Comparison of ENCODE assay signal across 25 mouse cellular contexts in the genomic region with DNA sequence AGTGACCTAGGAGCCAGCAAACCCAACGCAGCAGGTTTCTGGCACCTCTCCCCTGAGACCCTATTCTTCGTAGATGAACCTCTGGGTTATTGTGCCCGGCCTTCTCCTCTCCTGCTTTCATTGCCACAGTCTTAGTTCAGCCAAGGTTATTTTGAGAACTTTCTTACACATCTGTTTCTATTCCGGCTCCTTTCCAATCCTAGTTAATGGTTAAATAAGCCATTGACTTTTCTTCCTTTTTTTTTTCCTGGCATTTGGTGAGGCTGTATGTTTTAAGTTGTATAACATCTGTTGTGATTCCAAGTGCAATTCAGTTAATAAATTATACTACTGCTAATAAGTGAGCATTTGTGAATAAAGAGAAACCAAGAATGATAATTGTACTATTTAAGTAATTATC. TPM values are rescaled to one million over a fixed set of nuclear protein-coding genes. Genes with fewer than 3 reads are reported as not detected.
"Had no signal": no experiment of that assay in that cellular context is flagged by ENCODE, and none has a peak within 500 bp of the region (broad histone marks: within the 10 kb centered on the region; RNA-seq: fewer than 3 reads in every experiment).

No protein-coding gene starts in this region.

- H3K4me2 ChIP-seq: limb, embryonic 12.5 days; lung, embryonic 14.5 days; midbrain, embryonic 12.5 days; midbrain, embryonic 15.5 days; neural tube, embryonic 12.5 days; neural tube, embryonic 15.5 days had no signal

- H3K36me3 ChIP-seq: limb, embryonic 12.5 days; midbrain, embryonic 12.5 days; midbrain, embryonic 15.5 days; neural tube, embryonic 12.5 days; neural tube, embryonic 15.5 days had no signal

- DNase-seq: layer of hippocampus, postnatal 36 days; liver; liver, postnatal 0 days; lung, embryonic 14.5 days; right cerebral cortex, adult 18-20 months; right cerebral cortex, postnatal 14 days; right cerebral cortex, postnatal 4 days; thymus, adult 2 months; thymus, postnatal 14 days; thymus, postnatal 4 days had no signal

- H3K27me3 ChIP-seq: limb, embryonic 12.5 days; midbrain, embryonic 12.5 days; midbrain, embryonic 15.5 days; neural tube, embryonic 12.5 days; neural tube, embryonic 15.5 days had no signal

- H3K27ac ChIP-seq: layer of hippocampus, adult 2 months; left cerebral cortex, adult 2 months; limb, embryonic 12.5 days; liver, embryonic 14.5 days; macrophage; midbrain, embryonic 12.5 days; midbrain, embryonic 15.5 days; neural tube, embryonic 12.5 days; neural tube, embryonic 15.5 days; stomach, postnatal 0 days had no signal

- H3K9me3 ChIP-seq: limb, embryonic 12.5 days; midbrain, embryonic 12.5 days; midbrain, embryonic 15.5 days; neural tube, embryonic 12.5 days; neural tube, embryonic 15.5 days had no signal

- ATAC-seq: intestine, postnatal 0 days; liver, postnatal 0 days; lung, postnatal 0 days; midbrain, embryonic 15.5 days had no signal

- H3K4me3 ChIP-seq: layer of hippocampus, adult 2 months; left cerebral cortex, adult 2 months; limb, embryonic 12.5 days; midbrain, embryonic 12.5 days; midbrain, embryonic 15.5 days; neural tube, embryonic 12.5 days; neural tube, embryonic 15.5 days had no signal

- H3K4me1 ChIP-seq: limb, embryonic 12.5 days; midbrain, embryonic 12.5 days; midbrain, embryonic 15.5 days; neural tube, embryonic 12.5 days; neural tube, embryonic 15.5 days had no signal

- H3K9ac ChIP-seq: limb, embryonic 12.5 days; liver, embryonic 14.5 days; liver, postnatal 0 days; lung, embryonic 14.5 days; midbrain, embryonic 12.5 days; midbrain, embryonic 15.5 days; neural tube, embryonic 12.5 days; neural tube, embryonic 15.5 days had no signal

RNA-seq across cellular contexts. Expression of a gene that starts 49.6 kb away (rescaled TPM):
- polyA plus RNA-seq: intestine, embryonic 14.5 days; intestine, postnatal 0 days; large intestine, adult 2 months; limb, embryonic 12.5 days; liver, embryonic 14.5 days; liver, postnatal 0 days; lung, embryonic 14.5 days; lung, postnatal 0 days; macrophage; midbrain, embryonic 12.5 days; midbrain, embryonic 15.5 days; neural tube, embryonic 12.5 days; neural tube, embryonic 15.5 days; stomach, embryonic 14.5 days; stomach, postnatal 0 days; thymus, adult 2 months had no signal
